Mouse (Mus musculus): ENCODE data around the gene 2310061I04Rik. TPM values are rescaled to one million over a fixed set of nuclear protein-coding genes. Genes with fewer than 3 reads are reported as not detected.

Gene 2310061I04Rik
- total RNA-seq, 4 experiments from 2014 or later, result 85.5 to 115 (median 106) TPM

- peak; percentile 82 for DNase-seq (ENCODE audit: low spot score)
These were observed 26.9 kb downstream of the 2310061I04Rik start for GRCm38 (mm10) chr17:35870151-35870883.

GRCm38 (mm10) chr17:35869346-35870067, 27.7 kb downstream of the 2310061I04Rik start:
- DNase-seq (ENCODE audit: low spot score), result peak; percentile 68

GRCm38 (mm10) chr17:35868961-35869345, 28.3 kb downstream of the 2310061I04Rik start:
- DNase-seq (ENCODE audit: low spot score), result no peak

- DNase-seq (ENCODE audit: low spot score), result peak; percentile 40
These were observed 28.9 kb downstream of the 2310061I04Rik start for GRCm38 (mm10) chr17:35868165-35868820.

GRCm38 (mm10) chr17:35866911-35867890, 30.0 kb downstream of the 2310061I04Rik start:
- DNase-seq (ENCODE audit: low spot score), result peak; percentile 61

GRCm38 (mm10) chr17:35866281-35866831, 30.9 kb downstream of the 2310061I04Rik start:
- no peak for DNase-seq (ENCODE audit: low spot score)

GRCm38 (mm10) chr17:35865481-35866280, 31.6 kb downstream of the 2310061I04Rik start, which contains the start of gene Ppp1r18:
Ppp1r18 (plus strand) TSS chr17:35865593.
- DNase-seq (ENCODE audit: low spot score), result peak; percentile 87

- DNase-seq (ENCODE audit: low spot score), result no peak
These were observed 32.3 kb downstream of the 2310061I04Rik start for GRCm38 (mm10) chr17:35864832-35865353.

- DNase-seq (ENCODE audit: low spot score), result peak; percentile 95
These were observed 35.9 kb downstream of the 2310061I04Rik start, which contains the start of gene Nrm for GRCm38 (mm10) chr17:35861198-35861857. Nrm (plus strand) TSS chr17:35861318.

GRCm38 (mm10) chr17:35860831-35861197, 36.4 kb downstream of the 2310061I04Rik start:
- DNase-seq (ENCODE audit: low spot score), result no peak

GRCm38 (mm10) chr17:35859835-35860234, 37.4 kb downstream of the 2310061I04Rik start:
- DNase-seq (ENCODE audit: low spot score), result no peak

GRCm38 (mm10) chr17:35859371-35859770, 37.9 kb downstream of the 2310061I04Rik start:
- no peak for DNase-seq (ENCODE audit: low spot score)

- no peak for DNase-seq (ENCODE audit: low spot score)
These were observed 46.3 kb downstream of the 2310061I04Rik start for GRCm38 (mm10) chr17:35850974-35851373.

GRCm38 (mm10) chr17:35848112-35848511, 49.1 kb downstream of the 2310061I04Rik start:
- DNase-seq (ENCODE audit: low spot score), result no peak

GRCm38 (mm10) chr17:35843514-35843913, 53.7 kb downstream of the 2310061I04Rik start:
- no peak for DNase-seq (ENCODE audit: low spot score)
